9 mouse cellular contexts compared by ENCODE assay signal in the genomic region with DNA sequence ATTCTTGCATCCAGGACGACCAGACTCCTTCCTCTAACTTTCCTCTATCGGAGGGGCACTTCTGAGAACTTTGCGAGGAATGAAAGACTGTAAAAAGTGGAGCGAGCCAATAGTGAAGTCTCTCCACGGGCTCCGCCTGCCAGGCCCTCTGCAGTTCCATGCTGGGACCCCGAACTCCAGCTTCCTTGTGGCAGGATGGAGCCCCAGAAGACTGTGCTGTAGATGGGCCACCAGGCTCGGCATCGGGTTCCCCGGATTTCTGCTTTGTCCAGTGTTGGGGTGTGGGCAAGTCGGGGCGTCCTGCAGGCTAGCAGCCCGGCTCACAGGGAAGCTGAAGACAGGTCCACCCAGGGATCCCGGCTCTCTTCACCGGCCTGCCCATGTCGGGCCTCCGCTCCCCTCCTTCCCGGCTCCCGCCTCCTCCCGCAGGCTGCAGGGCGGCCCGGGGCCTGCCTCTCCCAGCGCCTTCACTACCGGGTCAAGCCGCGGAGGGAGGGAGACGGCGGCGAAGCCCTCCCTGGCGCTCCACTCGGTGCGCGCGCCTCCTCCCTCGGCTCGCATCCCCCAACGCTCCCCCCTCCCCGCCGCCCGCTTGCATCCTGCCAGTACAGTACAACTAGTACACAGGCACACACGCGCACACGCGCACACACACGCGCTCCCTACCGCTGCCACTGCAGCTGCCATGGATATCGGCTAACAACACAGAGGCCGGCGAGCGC. TPM values are rescaled to one million over a fixed set of nuclear protein-coding genes. Genes with fewer than 3 reads are reported as not detected.
DNase-seq lines count a peak whose midpoint lies in the region; ATAC-seq and TF ChIP-seq lines count a peak whose summit lies in the region.
"Had no signal": no experiment of that assay in that cellular context is flagged by ENCODE, and none has a peak within 500 bp of the region (broad histone marks: within the 10 kb centered on the region; RNA-seq: fewer than 3 reads in every experiment).

No protein-coding gene starts in this region.

- WGBS in embryonic facial prominence, embryonic 10.5 days = under 1% methylated on average over 51 of the region's 51 CpGs
- WGBS in intestine, postnatal 0 days = 3% methylated on average over 38 of the region's 51 CpGs

- peaks cover 16% of the 10 kb centered on the region for H3K27me3 ChIP-seq in embryonic facial prominence, embryonic 10.5 days (replicated peaks; ENCODE audit: low read depth, poor library complexity, severe bottlenecking)
- peaks cover 21% of the 10 kb centered on the region for H3K27me3 ChIP-seq in intestine, postnatal 0 days (replicated peaks; ENCODE audit: control insufficient read depth, insufficient read depth, low read length)

- H3K9ac ChIP-seq in intestine, postnatal 0 days (ENCODE audit: low read depth, low read length) = peak overlapping the region; percentile 53

- H3K4me1 ChIP-seq in embryonic facial prominence, embryonic 10.5 days = peaks cover 25% of the 10 kb centered on the region
- H3K4me1 ChIP-seq in intestine, postnatal 0 days (replicated peaks; ENCODE audit: control insufficient read depth, insufficient read depth, low read length) = no peaks in the 10 kb centered on the region

- peak; percentile 70 for ATAC-seq in granulocyte monocyte progenitor cell, adult 5-6 weeks (replicated peaks; ENCODE audit: poor library complexity, severe bottlenecking)
- peak; percentile 85 for ATAC-seq in intestine, postnatal 0 days
- ATAC-seq in monocyte, adult 5-6 weeks (replicated peaks; ENCODE audit: insufficient number of reproducible peaks, low FRiP score, low TSS enrichment, poor library complexity, severe bottlenecking) = no peak

- peak; percentile 85 to 89 for DNase-seq in adrenal gland, postnatal 36 days
- peak; percentile 90 for DNase-seq in embryonic facial prominence, embryonic 10.5 days (ENCODE audit: low spot score)
- DNase-seq in left cerebral cortex, postnatal 14 days (ENCODE audit: low spot score in 2 of 2) = peak; percentile 79 to 89
- DNase-seq in mesoderm, embryonic 11.5 days (ENCODE audit: low read depth, low spot score) = peak; percentile 85
- DNase-seq in skeletal muscle tissue, adult 2 months (ENCODE audit: low read depth, low spot score) = peak; percentile 65

- no peak for TF ChIP-seq CTCF in intestine, postnatal 0 days (IDR thresholded peaks at IDR 0.05; ENCODE audit: low read depth)

- H3K9me3 ChIP-seq in embryonic facial prominence, embryonic 10.5 days = no peaks in the 10 kb centered on the region
- H3K9me3 ChIP-seq in intestine, postnatal 0 days (ENCODE audit: control insufficient read depth) = no peaks in the 10 kb centered on the region

- no peaks in the 10 kb centered on the region for H3K36me3 ChIP-seq in embryonic facial prominence, embryonic 10.5 days (replicated peaks)
- no peaks in the 10 kb centered on the region for H3K36me3 ChIP-seq in intestine, postnatal 0 days (ENCODE audit: control insufficient read depth, insufficient read depth)

- H3K4me3 ChIP-seq in embryonic facial prominence, embryonic 10.5 days = peak overlapping the region; percentile 73
- peak overlapping the region; percentile 60 for H3K4me3 ChIP-seq in intestine, postnatal 0 days (ENCODE audit: low read depth, low read length)
- H3K4me3 ChIP-seq: erythroblast, embryonic 14.5 days had no signal

- H3K27ac ChIP-seq in embryonic facial prominence, embryonic 10.5 days (replicated peaks) = peak overlapping the region; percentile 90
- no peak overlapping the region for H3K27ac ChIP-seq in intestine, postnatal 0 days (ENCODE audit: low read depth, low read length)

- intact Hi-C loops in left cerebral cortex, postnatal 14 days (cut with DNase I) = no loop called here

- peak overlapping the region; percentile 82 for H3K4me2 ChIP-seq in intestine, postnatal 0 days (replicated peaks; ENCODE audit: low read depth)

RNA-seq across cellular contexts. Expression of a gene that starts 0.5 kb away (rescaled TPM):
- 10 to 100 TPM in 1 of 2 experiments, 1 to 10 TPM in 1; 6.1 to 12.5 TPM for total RNA-seq in adrenal gland, postnatal 36 days (2021)
- 4.8 and 6.5 TPM in 2 replicates for polyA plus RNA-seq in embryonic facial prominence, embryonic 10.5 days (2016; fragmentation: Nextera tagmentation; extraction: Ambion mirVana)
- total RNA-seq in granulocyte monocyte progenitor cell, adult 5-6 weeks (2014; fragmentation: Nextera tagmentation) = 0.19 and 0.56 TPM in 2 replicates
- total RNA-seq in granulocyte monocyte progenitor cell, adult 5-6 weeks (2017) = 0.34 and 0.57 TPM in 2 replicates
- 1.0 and 1.1 TPM in 2 replicates for polyA plus RNA-seq in intestine, postnatal 0 days (2015; fragmentation: Nextera tagmentation; extraction: Ambion mirVana)
- total RNA-seq in left cerebral cortex, postnatal 14 days (2021) = 100 to 1,000 TPM in 1 of 2 experiments, 10 to 100 TPM in 1; 98.1 to 102 TPM
- 0.58 to 1.5 TPM (median 1.3 TPM) in 3 replicates for total RNA-seq in monocyte, adult 5-6 weeks (2017)
- polyA plus RNA-seq: erythroblast, embryonic 14.5 days had no signal

Comparison
In these comparisons a context has a peak if more than half of its experiments do, and no peak if none do; other contexts are left out.
1. RNA of a gene that starts 0.5 kb away (total RNA-seq): 98.1 to 102 TPM in left cerebral cortex, postnatal 14 days; 6.1 to 12.5 TPM in adrenal gland, postnatal 36 days, 0.58 to 1.5 TPM in monocyte, adult 5-6 weeks and 0.19 to 0.57 TPM in granulocyte monocyte progenitor cell, adult 5-6 weeks; every median in the first group is over 4 times any median in the second.
2. Peak in every context shown above with its lines, with median percentiles within 50 percentile points of each other: DNase-seq.